Mouse (Mus musculus) hindbrain, embryonic 15.5 days (tissue): ENCODE data around the gene Tnp1. TPM values are rescaled to one million over a fixed set of nuclear protein-coding genes. Genes with fewer than 3 reads are reported as not detected.

Source experiments
- polyA plus RNA-seq: library from polyadenylated mRNA; unstranded; fragments of >200 nt; fragmentation: Nextera tagmentation; extraction: Ambion mirVana; gene quantifications from 2 replicates; pipeline ENCODE4 v1.2.1, GENCODE M21; 2015

Gene Tnp1
- polyA plus RNA-seq, 1 experiment from 2014 or later: not detected

Other genes starting within 250 kb of the Tnp1 start
- 463 and 473 TPM in 2 replicates for gene Igfbp2, start 191.4 kb downstream of the Tnp1 start, polyA plus RNA-seq
- 48.5 and 56.5 TPM in 2 replicates for gene Igfbp5, start 141.0 kb downstream of the Tnp1 start, polyA plus RNA-seq